Mouse (Mus musculus) liver, embryonic 14.5 days (tissue): ENCODE results near the gene Relt. TPM values are rescaled to one million over a fixed set of nuclear protein-coding genes. Genes with fewer than 3 reads are reported as not detected.

Experiments
- ATAC-seq: fragments of 200-750 bp; cut with Nextera tagmentation; 2 replicates; pipeline ENCODE4 v1.8.0; 2017; ENCODE audit warnings: moderate number of reproducible peaks, mild to moderate bottlenecking, moderate library complexity; ENCODE audit not compliant: insufficient read depth
- DNase-seq, 3 experiments: peaks; one replicate each; pipeline ENCODE4 v3.0.0-alpha.2; 2012 to 2013; ENCODE audit warnings: low read depth in 3 of 3, low spot score in 3 of 3
- H3K27ac ChIP-seq: fragments of 300-500 bp; sonication (generic); 2 replicates; pipeline ENCODE4 v1.5.1; 2014; ENCODE audit warnings: moderate library complexity, mild to moderate bottlenecking, control low read depth, inconsistent platforms
- H3K27me3 ChIP-seq: fragments of 300-500 bp; sonication (generic); 2 replicates; pipeline ENCODE4 v1.6.1; 2014; ENCODE audit warnings: mild to moderate bottlenecking, low read length, moderate library complexity; ENCODE audit not compliant: control insufficient read depth, insufficient read depth
- H3K36me3 ChIP-seq: fragments of 300-500 bp; sonication (generic); replicated peaks from 2 replicates; pipeline ENCODE4 v1.6.1; 2014; ENCODE audit warnings: low read depth; ENCODE audit not compliant: control insufficient read depth, insufficient read depth
- H3K4me1 ChIP-seq, 2 experiments: fragments of 200-500 bp in 1 of 2; fragments of 300-500 bp in 1 of 2; sonication (generic) in 1 of 2; replicated peaks; 2 replicates each; pipeline ENCODE4 v1.6.1; 2012 to 2014; ENCODE audit warnings: antibody characterized with exemption in 1 of 2, inconsistent platforms in 1 of 2, low read length in 1 of 2; ENCODE audit not compliant: control insufficient read depth in 2 of 2, insufficient read depth in 2 of 2
- H3K4me2 ChIP-seq: fragments of 300-500 bp; sonication (generic); 2 replicates; pipeline ENCODE4 v1.6.1; 2014; ENCODE audit warnings: low read depth, mild to moderate bottlenecking, control low read depth, moderate library complexity
- H3K4me3 ChIP-seq, 2 experiments: fragments of 200-500 bp in 1 of 2; fragments of 300-500 bp in 1 of 2; sonication (generic) in 1 of 2; 2 replicates each; pipeline ENCODE4 v1.5.1; 2012 to 2014; ENCODE audit warnings: low read depth in 2 of 2, low read length in 2 of 2, mild to moderate bottlenecking in 2 of 2, control low read depth in 1 of 2, inconsistent platforms in 1 of 2, moderate library complexity in 1 of 2; ENCODE audit not compliant: insufficient read depth in 1 of 2
- H3K9ac ChIP-seq: fragments of 300-500 bp; sonication (generic); replicated peaks from 2 replicates; pipeline ENCODE4 v1.6.1; 2014; ENCODE audit warnings: mild to moderate bottlenecking, control low read depth, moderate library complexity
- H3K9me3 ChIP-seq: fragments of 300-500 bp; sonication (generic); 2 replicates; pipeline ENCODE4 v1.6.1; 2016; ENCODE audit warnings: low read length, mixed read lengths; ENCODE audit not compliant: control insufficient read depth
- CTCF ChIP-seq: IDR thresholded peaks from 2 replicates; pipeline ENCODE4 v1.5.1; 2016; ENCODE audit warnings: antibody characterized with exemption, low read depth, control low read depth
- EP300 ChIP-seq: IDR thresholded peaks from 2 replicates; pipeline ENCODE4 v1.6.1; 2016; ENCODE audit warnings: antibody characterized with exemption, low read depth
- WGBS: fragments of 180-500 bp; shearing (Covaris S2); extraction: QIAGEN DNeasy Blood & Tissue Kit; methylation state at CpG from one replicate; pipeline ENCODE4 v1.1.7; 2014; ENCODE audit not compliant: insufficient replicate concordance; 5-methylcytosine and 5-hydroxymethylcytosine counted together
- polyA plus RNA-seq, 2 experiments: library from polyadenylated mRNA; depleted of rRNA in 1 of 2; stranded (reverse) in 1 of 2; unstranded in 1 of 2; fragments of >200 nt; fragmentation: Nextera tagmentation in 1 of 2; extraction: Ambion mirVana in 1 of 2; gene quantifications; 2 replicates each; pipeline versions ENCODE4 v1.2.1 to v1.2.3; 2012 to 2014

Relt gene
- polyA plus RNA-seq, 2 experiments, result 11.7 to 17.2 TPM

DNA sequence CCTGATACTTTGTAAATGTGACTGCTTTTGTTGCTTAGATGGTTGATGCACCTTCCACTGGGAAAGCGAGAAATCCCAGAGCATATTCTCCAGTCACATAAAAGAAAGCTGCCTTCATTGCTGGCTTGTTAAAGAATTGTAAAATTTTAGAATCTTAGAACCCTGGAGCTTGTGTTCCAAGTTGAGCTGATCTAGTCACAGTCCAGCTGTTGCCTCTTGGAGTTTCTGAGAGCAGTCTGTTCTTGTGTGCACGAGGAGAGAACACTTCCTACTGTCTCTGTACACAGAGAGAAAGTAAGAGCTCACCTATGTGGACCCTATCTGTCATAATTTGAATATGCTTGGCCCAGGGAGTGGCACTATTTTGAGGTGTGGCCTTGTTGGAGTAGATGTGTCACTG, 34.7 kb downstream of the Relt start:
- TF ChIP-seq CTCF (no peak), EP300 (no peak)
- Histone ChIP-seq H3K36me3 (no peaks in the 10 kb centered on the region), H3K4me2 (no peak overlapping the region), H3K4me3 (no peak overlapping the region), H3K9ac (no peak overlapping the region), H3K9me3 (no peaks in the 10 kb centered on the region), H3K27me3 (no peaks in the 10 kb centered on the region), H3K27ac (no peak overlapping the region), H3K4me1 (0 out of 4 replicates have a peak, but pooled peaks cover 0 to 3% of the 10 kb centered on the region in 2 experiments)
- DNase-seq (no peak), ATAC-seq (no peak)
- WGBS, result 61% methylated on average over 2 of the region's 2 CpGs

DNA sequence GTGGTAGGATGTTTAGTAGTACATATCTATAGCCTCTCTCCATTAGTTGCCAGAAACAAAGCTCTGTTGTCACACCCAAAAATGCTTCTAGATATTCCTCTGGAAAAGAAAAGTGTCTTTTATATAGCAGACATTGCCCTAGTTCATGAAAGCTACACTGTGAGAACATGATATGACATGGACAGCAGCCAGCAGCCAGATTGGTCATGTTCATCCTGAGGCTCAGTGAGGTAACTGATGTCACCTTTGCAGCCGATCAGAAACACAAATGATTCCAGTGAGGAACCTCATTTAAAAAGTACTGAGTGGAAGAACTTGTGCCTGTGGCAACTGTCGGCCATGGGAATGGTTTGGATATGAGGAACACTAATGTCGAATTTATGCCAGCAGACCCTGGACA, 38.6 kb downstream of the Relt start:
- no peaks in the 10 kb centered on the region for H3K9me3 ChIP-seq
- WGBS, result 64% methylated on average over 3 of the region's 3 CpGs

DNA sequence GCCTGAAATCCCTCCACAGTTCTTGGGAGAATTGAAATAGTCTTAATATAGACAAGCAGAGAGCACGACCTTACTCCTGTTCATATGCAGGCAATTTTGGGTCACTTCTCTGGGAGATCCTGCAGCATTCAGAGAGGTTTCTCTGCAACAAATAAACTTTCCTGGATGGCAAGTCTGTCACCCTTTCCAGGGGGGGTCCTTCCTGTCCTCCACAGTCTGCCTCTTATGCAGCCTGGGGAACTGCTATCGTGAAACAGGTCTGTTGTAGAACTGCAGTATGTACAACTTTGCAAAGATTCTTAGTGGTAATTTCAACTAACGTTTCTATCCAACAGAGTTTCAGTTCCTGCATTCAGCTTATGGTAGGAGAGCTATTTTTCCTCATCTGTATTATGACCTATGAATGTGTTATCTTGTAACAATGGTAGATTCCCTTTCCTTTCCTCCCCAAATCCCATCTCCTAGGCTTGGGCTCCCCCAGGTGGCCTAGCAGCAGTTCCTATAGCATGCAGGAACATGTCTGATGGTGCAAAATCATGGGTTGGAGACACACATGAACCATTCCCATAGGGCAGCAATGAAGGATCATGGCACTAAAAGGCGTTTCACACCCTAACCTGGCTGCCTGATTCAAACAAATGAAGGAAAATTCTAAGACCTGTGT, 44.7 kb downstream of the Relt start:
- no peak for DNase-seq
- H3K36me3 ChIP-seq, result no peaks in the 10 kb centered on the region
- no peak for TF ChIP-seq EP300
- peak; percentile 53 for TF ChIP-seq CTCF
- WGBS, result 61% methylated on average over 4 of the region's 4 CpGs
- H3K27ac ChIP-seq, result no peak overlapping the region
- no peak overlapping the region for H3K9ac ChIP-seq
- no peak overlapping the region for H3K4me3 ChIP-seq
- no peaks in the 10 kb centered on the region for H3K27me3 ChIP-seq
- no peaks in the 10 kb centered on the region for H3K9me3 ChIP-seq
- H3K4me2 ChIP-seq, result no peak overlapping the region
- peaks cover 0 to 7% of the 10 kb centered on the region in 2 experiments; a peak in 2 of 4 replicates for H3K4me1 ChIP-seq
- no peak for ATAC-seq

More for the DNA sequence above, 38.6 kb downstream of the Relt start:
- DNase-seq (no peak), ATAC-seq (no peak)
- H3K27ac ChIP-seq, result no peak overlapping the region
- H3K4me3 ChIP-seq, result no peak overlapping the region
- H3K36me3 ChIP-seq, result no peaks in the 10 kb centered on the region
- TF ChIP-seq EP300 (no peak), CTCF (no peak)
- H3K9ac ChIP-seq, result no peak overlapping the region
- H3K4me2 ChIP-seq, result no peak overlapping the region
- no peaks in the 10 kb centered on the region for H3K27me3 ChIP-seq
- H3K4me1 ChIP-seq, result 0 out of 4 replicates have a peak, but pooled peaks cover 0 to 3% of the 10 kb centered on the region in 2 experiments

DNA sequence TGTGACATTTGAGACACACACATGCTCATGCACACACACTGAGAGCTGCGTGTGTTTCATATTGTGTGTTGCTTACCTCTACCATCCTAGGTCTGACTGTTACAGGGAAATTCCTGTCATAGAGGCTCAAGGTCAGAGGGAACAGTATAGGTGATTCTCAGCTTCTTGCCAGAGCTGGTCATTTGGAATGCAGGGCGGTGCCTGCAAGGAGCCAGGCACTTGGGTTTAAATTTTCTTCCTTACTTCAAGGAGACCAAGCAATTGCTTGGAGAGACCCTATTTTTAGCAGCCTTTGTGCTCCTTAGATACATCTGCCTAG, 45.8 kb downstream of the Relt start:
- no peak for DNase-seq
- ATAC-seq, result no peak
- Histone ChIP-seq H3K27ac (no peak overlapping the region), H3K4me3 (no peak overlapping the region), H3K36me3 (no peaks in the 10 kb centered on the region), H3K9me3 (no peaks in the 10 kb centered on the region), H3K4me1 (peaks cover 0 to 7% of the 10 kb centered on the region in 2 experiments; a peak in 2 of 4 replicates), H3K9ac (no peak overlapping the region), H3K27me3 (no peaks in the 10 kb centered on the region), H3K4me2 (no peak overlapping the region)
- TF ChIP-seq CTCF, result no peak
- TF ChIP-seq EP300, result no peak
- WGBS, result 48% methylated on average over 2 of the region's 2 CpGs

DNA sequence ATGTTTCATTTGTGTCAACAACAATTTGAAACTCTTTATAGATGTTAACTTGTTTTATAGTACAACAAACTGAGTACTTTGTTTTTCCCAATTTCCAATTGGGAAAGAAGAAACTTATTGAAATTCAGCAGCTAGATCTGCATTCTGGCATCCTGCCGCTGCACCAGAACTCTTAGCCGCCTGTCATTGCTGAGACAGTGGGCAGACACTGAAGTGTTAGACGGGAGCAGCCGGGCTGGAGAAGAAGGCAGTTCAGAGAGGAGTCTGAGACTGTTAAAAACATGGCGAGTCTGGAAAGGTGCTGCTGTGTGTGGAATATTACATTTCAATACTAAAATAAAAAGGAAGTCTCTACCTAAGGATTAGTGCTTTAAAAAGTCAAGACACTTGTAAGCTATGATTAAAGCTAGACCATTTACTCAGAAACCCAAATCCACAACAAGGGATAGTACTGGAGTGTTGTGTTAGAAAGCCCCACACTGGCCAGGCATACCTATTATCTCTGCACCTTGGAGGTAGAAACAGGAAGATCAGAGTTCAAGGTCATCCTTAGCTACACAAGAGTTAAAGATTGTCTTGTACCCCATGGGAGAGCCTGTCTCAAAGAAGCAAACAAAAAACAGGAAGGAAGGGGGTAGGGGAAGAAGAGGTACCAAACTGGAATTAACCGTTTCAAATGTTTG, 46.3 kb downstream of the Relt start:
- Histone ChIP-seq H3K36me3 (no peaks in the 10 kb centered on the region), H3K4me2 (no peak overlapping the region), H3K27ac (no peak overlapping the region), H3K9me3 (no peaks in the 10 kb centered on the region), H3K4me3 (no peak overlapping the region), H3K27me3 (no peaks in the 10 kb centered on the region), H3K4me1 (peaks cover 0 to 7% of the 10 kb centered on the region in 2 experiments; a peak in 2 of 4 replicates), H3K9ac (no peak overlapping the region)
- 56% methylated on average over 6 of the region's 6 CpGs for WGBS
- no peak for ATAC-seq
- DNase-seq, result no peak
- TF ChIP-seq EP300 (no peak), CTCF (no peak)
